Mouse (Mus musculus): Measurements from ENCODE around the gene Dera. TPM values are rescaled to one million over a fixed set of nuclear protein-coding genes. Genes with fewer than 3 reads are reported as not detected.
"Not testable (repeated sequence)": the region's sequence is repeated elsewhere in the genome, so short reads cannot be mapped to it uniquely, and the experiment has no call there.

Dera gene
- total RNA-seq (2022): 10 to 100 TPM in 1 of 4 experiments, 1 to 10 TPM in 3; 6.7 to 10.7 (median 8.3) TPM

GRCm38 (mm10) chr6:137754056-137754856, at the start of gene Dera:
Dera (plus strand) TSS chr6:137754546.
- DNase-seq (ENCODE audit: low spot score in 2 of 2): peak; percentile 70 to 72

DNA sequence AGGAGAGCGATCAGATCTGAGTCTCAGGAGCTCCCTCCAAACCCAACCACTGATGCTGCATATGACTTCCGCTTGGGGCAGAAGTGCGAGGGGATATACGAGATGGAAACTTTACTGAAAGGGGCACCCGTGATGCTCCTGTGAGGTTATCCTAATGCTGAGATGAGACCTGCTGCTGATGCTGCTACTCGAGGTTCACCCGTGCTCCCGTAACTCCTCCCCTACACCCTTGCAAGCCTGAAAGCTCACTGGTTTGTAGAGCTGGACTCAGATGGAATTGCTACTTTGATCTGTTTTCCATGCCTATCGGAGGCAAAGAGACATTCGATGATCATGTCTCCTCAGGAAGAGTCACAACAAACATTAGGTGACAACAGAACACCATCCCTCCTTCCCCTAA, 48.1 kb upstream of the Dera start:
- no peak for DNase-seq (ENCODE audit: low spot score in 2 of 2)

DNA sequence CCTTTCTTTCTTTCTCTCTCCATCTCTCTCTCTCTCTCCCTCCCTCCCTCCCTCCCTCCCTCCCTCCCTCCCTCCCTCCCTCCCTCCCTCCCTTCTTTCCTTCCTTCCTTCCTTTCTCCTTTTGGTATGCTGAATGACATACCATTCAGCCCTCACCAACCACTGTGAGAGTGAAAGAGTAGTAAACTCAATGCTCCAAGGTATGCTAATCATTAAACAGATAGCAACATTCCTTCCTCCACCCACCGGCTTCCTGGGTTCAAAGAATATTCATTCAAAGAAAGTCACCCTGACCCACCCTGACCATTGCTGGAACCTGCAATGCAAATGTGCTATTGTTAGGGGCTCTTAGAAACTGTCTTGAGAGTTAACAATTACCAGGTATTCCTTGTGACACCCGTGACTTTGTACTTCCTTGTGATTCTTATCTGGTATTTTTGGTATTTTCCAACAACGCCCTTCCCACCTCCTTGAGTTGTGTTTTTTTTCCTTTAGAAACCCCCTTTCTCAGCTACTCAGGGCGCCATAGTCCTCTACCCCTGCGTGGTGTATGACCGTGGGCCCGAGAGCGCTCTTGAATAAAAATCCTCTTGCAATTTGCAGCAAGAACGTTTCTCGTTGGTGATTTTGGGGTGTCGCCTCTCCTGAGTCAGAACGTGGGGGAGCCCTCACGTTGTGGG, 45.5 kb upstream of the Dera start:
- not testable (repeated sequence) for DNase-seq (ENCODE audit: low spot score in 2 of 2)

DNA sequence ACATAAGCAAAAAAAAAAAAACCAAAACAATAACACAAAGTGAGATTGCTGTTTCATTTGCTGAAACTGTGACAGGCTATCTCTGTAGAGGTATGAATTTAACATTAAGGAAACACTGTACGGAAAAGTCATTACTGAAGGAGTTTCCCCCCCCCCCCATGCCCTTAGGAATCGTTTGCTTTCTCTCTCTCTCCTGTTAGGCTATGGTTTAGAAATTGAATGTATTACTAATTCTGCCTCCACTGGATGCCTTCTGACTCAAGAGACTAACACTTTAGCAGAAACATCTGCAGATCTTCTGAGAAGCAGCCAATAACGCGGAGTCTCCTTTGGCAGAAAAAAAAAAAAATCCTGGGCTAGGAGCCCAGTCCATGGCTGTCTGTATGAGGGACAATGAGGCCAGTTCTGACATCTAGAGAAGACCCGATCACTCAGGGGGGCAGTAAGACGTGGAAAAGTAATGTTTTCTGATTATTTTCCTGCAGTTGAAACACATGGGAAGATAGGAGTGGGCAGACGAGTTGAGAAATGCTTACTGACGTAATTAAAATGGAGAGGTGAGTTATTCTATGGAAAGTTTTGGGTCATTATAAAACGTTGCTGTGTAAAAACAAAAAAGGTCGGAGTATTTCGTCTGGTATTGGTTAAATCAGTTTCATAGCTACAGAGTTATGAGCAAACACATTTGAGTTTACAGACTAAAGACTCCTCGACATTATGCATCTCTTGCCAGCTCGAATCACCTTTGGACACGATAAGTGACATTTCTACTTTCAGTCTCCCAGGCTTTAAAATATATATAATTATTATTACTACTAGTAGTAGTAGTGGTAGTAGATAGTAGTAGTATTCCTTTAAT, 43.9 kb upstream of the Dera start:
- DNase-seq (ENCODE audit: low spot score in 2 of 2): no peak

DNA sequence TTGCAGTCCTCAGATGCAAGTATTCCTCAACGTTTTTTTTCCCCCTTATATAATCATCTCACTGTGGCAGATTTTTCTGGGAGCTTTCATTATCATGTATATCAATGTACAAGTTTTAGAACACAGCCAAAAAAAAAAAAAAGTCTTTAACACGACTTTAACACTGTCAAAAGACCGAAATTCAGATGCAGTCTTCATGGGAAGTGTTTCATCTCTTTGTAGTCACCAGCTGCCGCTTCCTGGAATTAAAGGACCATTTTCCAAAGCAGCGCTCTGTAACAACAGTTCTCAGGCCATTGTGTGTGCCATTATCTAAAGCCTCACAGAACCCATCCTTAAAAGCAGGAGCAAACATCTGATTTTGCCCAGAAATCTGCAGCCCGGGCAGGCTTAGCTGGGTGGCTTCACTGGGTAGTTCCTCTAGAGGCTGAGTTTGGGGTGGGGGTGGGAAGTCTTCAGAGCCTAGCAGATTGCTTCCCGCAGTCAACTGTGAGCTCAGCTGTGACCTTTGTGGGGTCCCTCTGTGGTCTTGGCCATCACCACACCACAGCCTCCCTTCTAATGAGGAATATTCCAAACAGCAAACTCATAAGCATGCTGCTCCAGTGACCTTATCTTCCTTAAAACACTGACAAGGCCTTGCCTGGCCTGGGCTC, 41.6 kb upstream of the Dera start:
- no peak for DNase-seq (ENCODE audit: low spot score in 2 of 2)

DNA sequence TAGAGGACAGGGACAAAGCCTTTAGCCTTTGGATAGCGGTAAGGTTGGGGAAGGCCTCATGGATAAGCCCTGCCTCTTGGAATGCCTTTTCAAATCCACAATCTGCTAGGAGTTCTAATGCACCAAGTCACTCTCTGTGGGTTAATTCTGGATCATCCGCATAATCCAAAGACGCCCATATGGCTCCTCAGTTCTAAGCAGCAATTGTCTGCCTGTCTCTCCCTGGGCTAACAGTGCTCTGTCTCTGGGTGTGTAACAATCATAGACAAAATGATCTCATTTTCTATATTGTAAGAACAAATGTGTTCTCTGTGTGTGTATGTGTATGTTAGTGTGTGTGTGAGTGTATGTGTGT, 41.1 kb upstream of the Dera start:
- no peak for DNase-seq (ENCODE audit: low spot score in 2 of 2)

DNA sequence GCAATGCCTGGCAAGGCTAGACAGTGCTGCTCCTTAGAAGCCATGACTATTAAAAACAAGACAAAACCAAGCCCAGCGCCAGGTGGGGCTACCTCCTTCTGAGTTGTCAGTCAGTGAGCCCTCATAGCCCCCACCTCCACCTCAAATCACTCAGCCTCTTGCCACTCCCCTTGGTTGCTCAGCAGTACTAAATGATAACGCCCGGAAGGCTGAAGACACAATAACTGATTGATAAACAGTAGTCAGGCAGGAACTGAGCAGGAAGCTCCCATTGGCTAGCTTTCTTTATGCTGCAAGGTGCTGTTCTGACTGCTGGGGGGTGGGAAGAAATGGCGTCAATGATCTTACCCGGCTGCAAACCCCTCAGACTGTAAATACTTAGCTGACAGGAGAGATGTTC, 37.5 kb upstream of the Dera start:
- DNase-seq (ENCODE audit: low spot score in 2 of 2): no peak

DNA sequence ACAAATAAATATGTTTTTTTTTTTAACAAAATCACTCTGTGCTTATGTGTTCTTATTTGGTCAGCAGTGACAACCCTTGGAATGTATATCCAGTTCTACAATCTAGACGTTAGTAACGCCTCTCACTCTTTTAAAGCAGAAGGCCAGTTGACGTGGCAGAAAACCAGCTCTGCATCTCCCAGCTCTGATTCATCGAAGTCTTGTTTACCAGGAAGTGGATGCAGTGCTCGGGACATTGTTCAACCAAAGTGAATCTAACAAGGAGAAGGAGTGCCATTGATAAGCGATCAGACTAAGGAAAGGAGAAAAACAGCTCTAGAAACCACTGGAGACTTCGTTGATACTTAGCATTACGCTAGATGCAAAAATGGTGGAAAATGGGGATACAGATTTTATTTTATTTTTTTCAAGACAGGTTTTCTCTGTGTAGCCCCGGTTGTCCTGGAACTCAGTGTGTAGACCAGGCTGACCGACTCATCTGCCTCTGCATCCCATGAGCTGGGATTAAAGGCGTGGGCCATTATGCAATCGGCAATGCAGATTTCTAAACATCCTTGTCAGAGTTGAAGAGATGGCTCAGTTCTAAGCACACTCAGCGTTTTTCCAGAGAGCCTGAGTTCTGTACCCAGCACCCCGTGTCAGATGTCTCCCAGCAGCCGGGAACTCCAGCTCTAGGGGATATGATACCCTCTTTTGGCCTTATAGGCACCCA, 32.0 kb upstream of the Dera start:
- DNase-seq (ENCODE audit: low spot score in 2 of 2): no peak

GRCm38 (mm10) chr6:137723898-137724297, 30.4 kb upstream of the Dera start:
- no peak for DNase-seq (ENCODE audit: low spot score in 2 of 2)

DNA sequence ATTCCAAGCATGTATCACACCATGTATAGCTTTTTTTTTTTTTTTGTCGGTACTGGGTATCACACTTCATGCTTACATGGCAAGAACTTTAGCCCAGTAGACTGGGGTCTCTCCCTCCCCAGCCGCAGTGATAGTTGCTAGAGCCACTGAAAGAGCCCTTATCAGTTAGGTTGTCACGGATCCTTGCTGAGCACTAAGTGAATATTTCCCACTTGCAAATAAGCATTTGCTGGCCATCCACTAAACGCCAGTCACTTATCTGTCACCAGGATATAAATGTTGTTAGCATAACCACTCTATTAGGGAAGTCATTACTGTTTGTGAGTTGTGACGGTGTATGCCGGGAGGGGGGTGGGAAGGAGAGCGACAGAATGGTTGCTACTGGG, 19.9 kb upstream of the Dera start:
- no peak for DNase-seq (ENCODE audit: low spot score in 2 of 2)

GRCm38 (mm10) chr6:137734846-137735609, 19.3 kb upstream of the Dera start, which contains the start of gene Strap:
Strap (plus strand) TSS chr6:137735078.
- DNase-seq (ENCODE audit: low spot score in 2 of 2): peak; percentile 77 to 90

DNA sequence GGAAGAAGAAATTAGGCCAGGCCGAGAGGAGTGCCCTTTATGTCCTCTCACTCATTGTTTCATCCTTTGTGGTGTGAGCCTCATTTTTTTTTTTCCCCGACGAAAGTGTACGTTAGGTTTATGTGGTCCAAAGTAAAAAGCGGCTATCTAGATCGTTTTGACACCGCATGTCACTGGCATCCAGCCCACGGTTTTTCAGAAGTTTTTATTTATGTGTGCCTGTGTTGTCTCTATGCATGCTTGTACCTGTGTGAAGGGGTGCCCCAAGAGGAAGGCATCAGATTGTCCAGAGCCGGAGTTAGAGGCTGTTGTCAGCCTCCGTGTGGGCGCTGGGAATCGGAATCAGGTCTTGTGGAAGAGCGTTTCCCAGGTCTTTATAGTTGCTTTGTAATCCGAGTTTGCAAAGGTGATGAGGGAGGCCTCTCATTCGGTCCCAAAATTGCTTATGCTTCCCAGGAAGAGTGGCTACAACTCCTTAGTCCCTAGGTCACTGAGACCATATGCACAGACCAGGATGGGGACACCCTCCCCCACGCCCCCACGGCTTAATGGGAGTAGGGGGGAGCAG, 18.6 kb upstream of the Dera start:
- DNase-seq (ENCODE audit: low spot score in 2 of 2): no peak

DNA sequence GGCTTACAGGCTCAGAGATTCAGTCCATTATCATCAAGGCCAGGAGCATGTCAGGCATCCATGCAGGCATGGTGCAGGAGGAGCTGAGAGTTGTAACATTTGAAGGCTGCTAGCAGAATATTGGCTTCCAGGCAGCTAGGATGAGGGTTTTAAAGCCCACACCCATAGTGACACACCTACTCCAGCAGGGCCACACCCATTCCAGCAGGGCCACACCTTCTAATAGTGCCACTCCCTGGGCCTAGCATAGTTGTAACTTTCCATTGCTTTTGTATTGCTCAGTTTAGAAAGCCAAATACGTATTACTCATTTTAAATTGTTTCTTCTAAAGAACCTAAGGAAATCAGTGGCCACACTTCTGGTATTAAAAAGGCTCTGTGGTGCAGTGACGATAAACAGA, 13.4 kb upstream of the Dera start:
- DNase-seq (ENCODE audit: low spot score in 2 of 2): no peak

DNA sequence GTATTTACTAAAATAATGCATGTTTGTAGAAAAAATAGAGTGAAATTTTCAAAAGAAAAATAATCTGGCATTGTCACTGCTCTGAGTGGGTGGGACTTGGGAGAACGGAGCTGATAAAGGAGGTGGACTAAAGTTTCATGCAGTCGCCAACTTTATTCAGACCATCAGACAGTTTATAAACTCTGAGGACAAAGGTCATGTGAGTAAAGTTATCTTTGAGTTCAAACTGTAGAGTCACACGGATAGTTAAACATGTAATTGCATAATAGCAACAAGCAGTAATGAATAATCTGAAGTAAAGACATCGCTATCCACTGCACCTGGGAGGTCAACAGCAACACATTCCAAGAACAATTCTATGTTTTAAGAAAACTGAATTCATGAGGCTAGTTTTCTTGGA, 9.6 kb upstream of the Dera start:
- no peak for DNase-seq (ENCODE audit: low spot score in 2 of 2)

DNA sequence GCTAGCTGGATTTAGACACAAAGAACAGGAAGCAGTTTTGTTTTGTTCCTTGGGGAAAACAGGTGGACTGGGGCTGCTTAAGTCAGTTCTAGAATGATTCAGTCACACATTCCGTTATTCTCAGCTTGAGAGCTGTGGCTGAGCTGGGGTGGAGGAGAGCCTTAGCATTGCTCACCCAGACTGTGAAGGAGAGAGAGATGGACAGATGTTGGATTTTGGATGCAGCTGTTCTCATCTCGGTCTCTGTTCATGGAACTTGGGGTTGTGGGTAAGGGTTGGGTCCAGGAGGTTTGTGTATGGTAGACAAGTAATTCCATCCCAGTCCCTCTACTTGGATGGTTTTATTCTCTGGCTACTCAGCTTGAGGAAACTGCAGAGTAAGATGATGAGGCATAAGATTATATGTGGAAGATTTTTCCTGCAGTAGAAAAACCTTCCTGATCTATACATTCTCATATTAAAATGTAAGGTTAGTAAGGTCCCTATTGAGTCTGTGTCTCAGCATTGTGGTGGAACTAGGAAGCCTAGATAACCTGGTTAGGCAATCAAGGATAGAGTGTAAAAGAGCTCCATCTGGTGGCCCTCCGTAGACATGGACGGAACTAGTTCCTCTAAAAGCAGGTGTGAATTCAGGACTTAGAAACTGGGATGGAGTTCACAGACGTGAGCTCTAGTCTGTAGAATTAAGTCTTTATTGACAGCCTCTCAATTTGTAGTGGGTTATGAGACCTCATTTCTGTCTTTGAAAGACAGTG, 7.0 kb upstream of the Dera start:
- no peak for DNase-seq (ENCODE audit: low spot score in 2 of 2)

DNA sequence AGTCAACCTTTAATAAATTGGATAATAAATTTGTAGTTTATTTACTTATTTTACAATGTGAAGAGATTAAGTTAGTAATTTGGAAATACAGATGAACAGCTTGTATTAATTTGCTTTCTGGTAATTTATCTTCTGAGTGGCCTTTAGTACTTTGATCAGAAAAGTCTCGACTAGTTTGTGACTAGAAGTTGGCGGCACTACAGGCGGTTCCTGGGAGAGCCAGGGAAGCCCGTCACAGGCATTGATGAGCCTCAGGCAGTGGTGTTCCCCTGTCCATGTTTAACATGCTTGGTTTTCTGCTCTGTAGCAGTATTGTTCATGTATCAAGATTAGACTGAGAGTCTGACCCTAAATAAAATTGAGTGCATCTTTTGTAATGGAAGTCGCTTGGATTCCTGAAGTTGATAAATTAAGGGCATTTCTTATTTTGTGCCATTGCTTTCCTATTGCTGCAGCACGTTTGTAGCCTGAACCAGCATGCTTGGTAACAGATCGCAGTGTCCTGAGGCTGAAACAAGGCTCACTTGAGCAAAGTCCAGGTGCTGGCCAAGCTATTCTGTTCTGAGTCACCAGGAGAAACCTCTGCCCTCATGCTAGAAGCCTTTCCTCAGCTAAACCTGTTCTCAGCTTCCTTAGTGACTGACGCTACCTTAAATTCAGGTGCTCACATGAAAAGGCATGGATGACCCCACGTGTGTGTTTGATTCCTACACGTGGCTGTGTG, 2.6 kb upstream of the Dera start:
- DNase-seq (ENCODE audit: low spot score in 2 of 2): no peak

DNA sequence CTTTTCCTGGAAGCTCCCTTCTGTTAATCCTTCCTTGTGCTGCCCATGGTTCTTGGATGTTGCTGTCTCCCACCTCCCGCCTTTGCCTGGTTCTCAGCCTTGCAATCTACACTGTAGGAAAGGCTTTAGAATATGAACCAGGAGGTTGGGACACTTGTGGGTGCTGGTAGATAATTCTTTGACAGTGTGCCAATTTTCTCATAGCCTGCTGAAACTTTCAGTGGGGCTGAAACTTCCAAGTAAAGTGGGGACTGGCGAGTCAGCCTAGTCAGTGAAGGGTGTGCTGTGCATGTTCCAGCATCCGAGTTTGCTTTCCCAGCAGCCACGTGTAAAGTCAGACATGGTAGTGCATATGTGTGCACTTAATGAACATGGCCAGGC, 2.1 kb upstream of the Dera start:
- DNase-seq (ENCODE audit: low spot score in 2 of 2): no peak

DNA sequence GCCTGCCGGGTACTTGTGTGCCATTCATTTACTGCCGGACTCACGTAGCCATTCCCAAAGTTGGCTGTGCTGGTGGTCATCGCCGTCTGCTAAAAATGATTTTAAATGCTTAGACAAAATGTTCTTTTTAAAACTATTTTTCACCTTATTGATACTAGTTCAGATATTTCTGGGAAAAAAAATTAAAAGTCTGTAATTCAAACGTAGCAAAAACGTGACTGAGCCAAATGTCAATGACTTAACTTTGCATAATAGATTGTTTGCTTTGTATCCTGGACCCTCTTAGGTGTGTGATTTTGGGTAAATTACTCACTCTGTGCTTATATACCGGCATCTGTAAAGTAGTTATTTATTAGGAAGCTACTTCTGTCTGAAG, 499 bp downstream of the Dera start:
- DNase-seq (ENCODE audit: low spot score in 2 of 2): no peak

GRCm38 (mm10) chr6:137756310-137756709, 2.0 kb downstream of the Dera start:
- no peak for DNase-seq (ENCODE audit: low spot score in 2 of 2)
